Mouse (Mus musculus): ENCODE data around the gene Dst. TPM values are rescaled to one million over a fixed set of nuclear protein-coding genes. Genes with fewer than 3 reads are reported as not detected.
A peak's percentile ranks its signal among the peaks of the same experiment; 100 is the strongest.
"Not testable (repeated sequence)": the region's sequence is repeated elsewhere in the genome, so short reads cannot be mapped to it uniquely, and the experiment has no call there.

Dst gene
- polyA plus RNA-seq, 1 experiment from 2014 or later, result 15.0 TPM

DNA sequence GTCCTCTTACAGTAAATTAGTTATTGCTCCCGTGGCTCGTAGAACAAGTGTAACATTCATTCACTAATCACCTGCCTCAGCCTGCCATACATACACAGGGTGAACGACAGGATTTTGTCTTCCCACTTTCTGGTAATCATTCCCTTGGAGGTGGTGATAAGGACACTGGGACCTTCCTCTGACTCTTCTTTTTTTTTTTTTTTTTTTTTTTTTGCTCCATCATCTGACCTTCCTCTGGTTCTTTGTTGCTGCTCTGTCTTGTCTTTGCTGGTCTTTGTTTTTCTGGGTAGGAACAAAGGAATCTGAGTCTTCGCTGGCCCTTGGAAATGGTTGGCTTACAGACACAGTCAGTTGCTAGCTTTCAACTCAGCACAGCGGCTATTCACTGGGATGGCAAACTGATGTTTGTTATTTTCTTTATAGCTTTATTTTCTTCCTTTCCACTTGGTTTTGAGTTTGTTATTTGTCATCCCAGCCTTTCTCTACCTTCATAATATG is 157.6 kb downstream of the Dst start:
- 60% methylated on average over 5 of the region's 5 CpGs for WGBS
- H3K36me3 ChIP-seq, result no peaks in the 10 kb centered on the region
- H3K4me1 ChIP-seq, result peaks cover 24% of the 10 kb centered on the region
- no peak for DNase-seq (ENCODE audit: low spot score)
- no peaks in the 10 kb centered on the region for H3K27me3 ChIP-seq (ENCODE audit: insufficient read depth, poor library complexity, severe bottlenecking)
- no peak overlapping the region for H3K27ac ChIP-seq
- no peaks in the 10 kb centered on the region for H3K9me3 ChIP-seq
- H3K4me3 ChIP-seq, result no peak overlapping the region

GRCm38 (mm10) chr1:34066401-34066800 is 158.4 kb downstream of the Dst start:
- not testable (repeated sequence) for H3K36me3 ChIP-seq; H3K27ac ChIP-seq; H3K4me3 ChIP-seq; H3K9me3 ChIP-seq; H3K27me3 ChIP-seq (ENCODE audit: insufficient read depth, poor library complexity, severe bottlenecking); DNase-seq (ENCODE audit: low spot score)
- WGBS, result 91% methylated on average over 4 of the region's 4 CpGs
- peaks cover 25% of the 10 kb centered on the region for H3K4me1 ChIP-seq

- Histone ChIP-seq H3K4me1 (peaks cover 33% of the 10 kb centered on the region), H3K4me3 (no peak overlapping the region), H3K9me3 (no peaks in the 10 kb centered on the region), H3K27ac (no peak overlapping the region), H3K36me3 (no peaks in the 10 kb centered on the region), H3K27me3 (ENCODE audit: insufficient read depth, poor library complexity, severe bottlenecking) (no peaks in the 10 kb centered on the region)
- 57% methylated on average over 5 of the region's 5 CpGs for WGBS
- no peak for DNase-seq (ENCODE audit: low spot score)
These were observed 160.3 kb downstream of the Dst start for GRCm38 (mm10) chr1:34068341-34068740.

- Histone ChIP-seq H3K4me1 (peaks cover 47% of the 10 kb centered on the region), H3K27me3 (ENCODE audit: insufficient read depth, poor library complexity, severe bottlenecking) (no peaks in the 10 kb centered on the region), H3K9me3 (no peaks in the 10 kb centered on the region), H3K36me3 (no peaks in the 10 kb centered on the region), H3K27ac (no peak overlapping the region), H3K4me3 (no peak overlapping the region)
- no peak for DNase-seq (ENCODE audit: low spot score)
- 85% methylated on average over 10 of the region's 10 CpGs for WGBS
These were observed 161.7 kb downstream of the Dst start for GRCm38 (mm10) chr1:34069514-34070290.

DNA sequence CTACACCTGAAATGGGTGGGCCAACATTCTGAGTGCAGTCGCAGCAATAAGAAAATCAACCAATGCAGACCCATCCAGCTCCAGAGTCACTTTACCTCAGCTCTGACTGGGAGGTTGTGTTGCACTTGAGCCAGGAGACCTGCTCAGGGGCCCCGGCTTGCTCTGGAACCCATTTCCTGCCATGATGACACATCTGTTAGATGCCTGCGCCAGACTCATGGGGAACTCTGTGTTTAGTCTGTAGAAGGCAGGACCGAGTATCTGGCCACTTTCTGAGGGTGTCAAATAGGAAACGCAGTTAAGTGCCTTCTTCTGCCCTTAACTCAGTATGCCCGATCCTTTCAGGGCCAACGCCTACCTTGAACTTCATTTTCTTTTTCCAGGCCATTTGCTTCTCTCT is 162.4 kb downstream of the Dst start:
- DNase-seq (ENCODE audit: low spot score), result no peak
- 54% methylated on average over 7 of the region's 7 CpGs for WGBS
- H3K4me1 ChIP-seq, result peaks cover 51% of the 10 kb centered on the region
- no peaks in the 10 kb centered on the region for H3K9me3 ChIP-seq
- peak overlapping the region; percentile 60; the same call in 1 of the 2 replicates for H3K27ac ChIP-seq
- H3K4me3 ChIP-seq, result no peak overlapping the region
- H3K27me3 ChIP-seq (ENCODE audit: insufficient read depth, poor library complexity, severe bottlenecking), result no peaks in the 10 kb centered on the region
- H3K36me3 ChIP-seq, result no peaks in the 10 kb centered on the region

- no peak for DNase-seq (ENCODE audit: low spot score)
- 0 out of 2 replicates have a peak overlapping the region, but pooled peaks have one; percentile 19 for H3K27ac ChIP-seq
- no peak overlapping the region for H3K4me3 ChIP-seq
- H3K9me3 ChIP-seq, result no peaks in the 10 kb centered on the region
- H3K4me1 ChIP-seq, result peaks cover 51% of the 10 kb centered on the region
- WGBS, result 78% methylated on average over 6 of the region's 6 CpGs
- no peaks in the 10 kb centered on the region for H3K36me3 ChIP-seq
- no peaks in the 10 kb centered on the region for H3K27me3 ChIP-seq (ENCODE audit: insufficient read depth, poor library complexity, severe bottlenecking)
These were observed 163.1 kb downstream of the Dst start for GRCm38 (mm10) chr1:34070991-34071639.

DNA sequence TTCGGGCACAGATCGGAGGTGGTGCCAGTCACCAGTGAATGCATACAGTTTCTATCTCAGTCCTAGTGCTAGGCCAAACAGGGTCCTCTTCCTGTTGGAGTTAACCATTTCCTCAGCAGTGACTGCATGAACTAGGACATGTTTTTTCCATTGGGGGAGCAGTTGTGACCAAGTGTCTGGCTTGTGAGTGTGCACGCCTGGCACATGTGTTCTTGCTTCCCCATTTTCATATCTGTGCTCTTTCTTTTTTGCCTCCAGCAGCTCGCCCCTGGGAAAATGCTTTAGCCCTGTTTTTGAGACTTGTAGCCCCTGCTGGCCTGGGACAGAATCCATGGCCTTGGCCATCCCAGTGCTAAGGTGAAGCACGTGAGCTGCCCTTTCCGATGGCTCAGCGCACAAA is 164.2 kb downstream of the Dst start:
- H3K4me3 ChIP-seq, result no peak overlapping the region
- no peaks in the 10 kb centered on the region for H3K27me3 ChIP-seq (ENCODE audit: insufficient read depth, poor library complexity, severe bottlenecking)
- peaks cover 58% of the 10 kb centered on the region for H3K4me1 ChIP-seq
- DNase-seq (ENCODE audit: low spot score), result no peak
- WGBS, result 71% methylated on average over 7 of the region's 7 CpGs
- no peaks in the 10 kb centered on the region for H3K9me3 ChIP-seq
- no peaks in the 10 kb centered on the region for H3K36me3 ChIP-seq
- peak overlapping the region; percentile 69 for H3K27ac ChIP-seq

- WGBS, result 33% methylated on average over 10 of the region's 10 CpGs
- H3K9me3 ChIP-seq, result no peaks in the 10 kb centered on the region
- no peak for DNase-seq (ENCODE audit: low spot score)
- no peaks in the 10 kb centered on the region for H3K27me3 ChIP-seq (ENCODE audit: insufficient read depth, poor library complexity, severe bottlenecking)
- peaks cover 57% of the 10 kb centered on the region for H3K4me1 ChIP-seq
- H3K27ac ChIP-seq, result peak overlapping the region; percentile 59
- no peaks in the 10 kb centered on the region for H3K36me3 ChIP-seq
- H3K4me3 ChIP-seq, result no peak overlapping the region
These were observed 165.6 kb downstream of the Dst start for GRCm38 (mm10) chr1:34073436-34074169.

GRCm38 (mm10) chr1:34074245-34075187 is 166.5 kb downstream of the Dst start:
- no peak for DNase-seq (ENCODE audit: low spot score)
- H3K9me3 ChIP-seq, result no peaks in the 10 kb centered on the region
- no peaks in the 10 kb centered on the region for H3K27me3 ChIP-seq (ENCODE audit: insufficient read depth, poor library complexity, severe bottlenecking)
- H3K36me3 ChIP-seq, result no peaks in the 10 kb centered on the region
- H3K4me1 ChIP-seq, result peaks cover 56% of the 10 kb centered on the region
- WGBS, result 27% methylated on average over 15 of the region's 15 CpGs
- peak overlapping the region; percentile 59 for H3K27ac ChIP-seq
- peak overlapping the region; percentile 27 for H3K4me3 ChIP-seq

DNA sequence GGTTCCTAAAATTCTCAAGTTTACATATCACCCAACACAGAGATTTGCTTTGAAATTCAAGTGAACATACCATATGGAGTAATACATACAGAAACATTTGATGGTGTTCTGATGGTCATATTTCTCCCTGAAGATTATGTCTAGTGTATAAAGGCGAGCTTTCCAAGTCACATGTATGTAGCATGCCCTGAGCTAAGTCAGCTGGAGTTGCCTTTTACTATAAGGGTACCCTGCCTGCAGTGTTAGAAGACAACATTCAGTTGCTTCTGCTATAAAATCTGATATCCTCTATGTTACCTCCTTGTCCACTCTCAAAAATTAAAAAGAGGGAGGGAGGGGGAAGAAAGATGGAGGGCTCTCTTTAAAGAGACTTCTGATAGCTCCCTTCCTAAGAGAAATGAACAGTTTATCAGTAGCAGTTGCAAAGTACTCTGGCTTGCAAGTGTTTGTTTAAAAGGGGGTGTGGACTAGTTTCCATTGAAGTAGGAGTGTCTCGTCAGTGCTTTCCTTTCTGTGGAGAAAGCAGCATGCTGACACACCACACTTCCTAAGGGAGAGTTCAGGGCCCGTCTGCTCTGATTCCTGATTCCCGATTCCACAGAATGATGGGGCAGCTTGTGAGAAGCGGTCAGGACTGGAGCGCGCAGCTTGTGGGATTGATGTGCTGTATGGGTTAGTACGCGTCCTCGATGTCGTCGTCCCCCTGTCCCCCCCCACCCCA is 168.8 kb downstream of the Dst start:
- H3K36me3 ChIP-seq, result no peaks in the 10 kb centered on the region
- peak overlapping the region; percentile 52 for H3K4me3 ChIP-seq
- no peaks in the 10 kb centered on the region for H3K9me3 ChIP-seq
- H3K27ac ChIP-seq, result peak overlapping the region; percentile 62
- peaks cover 37% of the 10 kb centered on the region for H3K4me1 ChIP-seq
- no peak for DNase-seq (ENCODE audit: low spot score)
- WGBS, result 6% methylated on average over 12 of the region's 12 CpGs
- H3K27me3 ChIP-seq (ENCODE audit: insufficient read depth, poor library complexity, severe bottlenecking), result no peaks in the 10 kb centered on the region

DNA sequence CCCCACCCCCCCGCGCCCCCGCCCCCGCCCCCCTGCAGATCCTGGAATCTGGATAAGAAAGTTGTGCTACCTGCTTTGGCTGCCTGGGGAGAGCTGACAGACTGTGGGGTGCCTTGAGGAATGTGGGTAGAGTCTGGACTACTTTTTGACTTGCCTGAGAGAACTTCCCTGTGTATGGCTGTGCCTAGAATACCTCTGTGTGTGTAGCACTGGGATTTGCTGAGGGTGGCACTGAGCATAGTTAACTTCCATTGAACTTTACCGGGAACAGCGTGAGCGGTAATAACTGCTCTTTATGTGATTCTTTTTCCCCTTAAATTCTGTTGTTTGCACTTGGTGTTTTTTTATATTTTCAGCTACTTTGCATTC is 169.4 kb downstream of the Dst start:
- Histone ChIP-seq H3K27ac (peak overlapping the region; percentile 62), H3K4me3 (peak overlapping the region; percentile 52)
- WGBS, result 12% methylated on average over 7 of the region's 7 CpGs

DNA sequence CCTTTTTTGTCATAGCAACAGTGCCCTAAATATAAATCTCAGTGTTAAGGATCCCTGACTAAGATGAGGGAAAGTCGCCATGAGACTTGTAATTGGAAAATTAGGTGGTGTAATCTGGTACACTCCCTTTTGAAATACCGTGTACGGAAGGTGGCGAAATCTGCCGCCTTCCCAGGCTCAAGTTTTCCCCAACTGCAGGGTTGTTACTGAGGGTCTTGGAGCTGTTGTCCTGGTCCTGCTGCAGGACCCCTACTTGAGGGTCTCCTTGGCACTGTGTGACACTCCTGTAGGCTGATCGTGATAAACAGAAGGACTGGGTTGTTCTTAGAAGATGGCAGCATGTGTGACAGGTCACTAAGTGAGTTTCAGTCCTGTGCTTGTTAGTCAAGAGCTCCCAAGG is 169.9 kb downstream of the Dst start:
- no peak for DNase-seq (ENCODE audit: low spot score)
- H3K4me3 ChIP-seq, result no peak overlapping the region
- no peaks in the 10 kb centered on the region for H3K9me3 ChIP-seq
- no peaks in the 10 kb centered on the region for H3K27me3 ChIP-seq (ENCODE audit: insufficient read depth, poor library complexity, severe bottlenecking)
- no peaks in the 10 kb centered on the region for H3K36me3 ChIP-seq
- no peak overlapping the region for H3K27ac ChIP-seq
- peaks cover 33% of the 10 kb centered on the region for H3K4me1 ChIP-seq
- 69% methylated on average over 6 of the region's 6 CpGs for WGBS

More for the DNA sequence above, 169.4 kb downstream of the Dst start:
- peaks cover 35% of the 10 kb centered on the region for H3K4me1 ChIP-seq
- H3K36me3 ChIP-seq, result no peaks in the 10 kb centered on the region
- no peaks in the 10 kb centered on the region for H3K9me3 ChIP-seq
- DNase-seq (ENCODE audit: low spot score), result no peak
- no peaks in the 10 kb centered on the region for H3K27me3 ChIP-seq (ENCODE audit: insufficient read depth, poor library complexity, severe bottlenecking)

Measured in heart, embryonic 10.5 days (tissue).